Mouse (Mus musculus): ENCODE data around the gene Ncoa7.

Gene Ncoa7

GRCm38 (mm10) chr10:30802681-30803586, at the start of gene Ncoa7:
Ncoa7 (minus strand) TSS chr10:30803326.
- peak; percentile 82 to 92 for DNase-seq (ENCODE audit: low spot score in 2 of 2)

GRCm38 (mm10) chr10:30845101-30845825, 42.1 kb upstream of the Ncoa7 start:
- no peak for DNase-seq (ENCODE audit: low spot score in 2 of 2)

GRCm38 (mm10) chr10:30844191-30845010, 41.3 kb upstream of the Ncoa7 start:
- DNase-seq (ENCODE audit: low spot score in 2 of 2), result peak in 1 of 2 experiments; percentile 60

- no peak for DNase-seq (ENCODE audit: low spot score in 2 of 2)
Observed at GRCm38 (mm10) chr10:30843438-30844190, 40.5 kb upstream of the Ncoa7 start.

GRCm38 (mm10) chr10:30842643-30843437, 39.7 kb upstream of the Ncoa7 start, which contains the start of gene Hey2:
Hey2 (minus strand) TSS chr10:30842801.
- peak; percentile 93 to 96 for DNase-seq (ENCODE audit: low spot score in 2 of 2)

- no peak for DNase-seq (ENCODE audit: low spot score in 2 of 2)
Observed at GRCm38 (mm10) chr10:30842228-30842627, 39.1 kb upstream of the Ncoa7 start.

- no peak for DNase-seq (ENCODE audit: low spot score in 2 of 2)
Observed at GRCm38 (mm10) chr10:30840824-30841223, 37.7 kb upstream of the Ncoa7 start.

GRCm38 (mm10) chr10:30838188-30838587, 35.1 kb upstream of the Ncoa7 start:
- no peak for DNase-seq (ENCODE audit: low spot score in 2 of 2)

GRCm38 (mm10) chr10:30825049-30825448, 21.9 kb upstream of the Ncoa7 start:
- no peak for DNase-seq (ENCODE audit: low spot score in 2 of 2)

GRCm38 (mm10) chr10:30810967-30811293, 7.8 kb upstream of the Ncoa7 start:
- DNase-seq (ENCODE audit: low spot score in 2 of 2), result peak; percentile 69 to 84

- no peak for DNase-seq (ENCODE audit: low spot score in 2 of 2)
Observed at GRCm38 (mm10) chr10:30810247-30810966, 7.3 kb upstream of the Ncoa7 start.

GRCm38 (mm10) chr10:30803587-30804253, 594 bp upstream of the Ncoa7 start:
- no peak for DNase-seq (ENCODE audit: low spot score in 2 of 2)

GRCm38 (mm10) chr10:30802033-30802432, 1.1 kb downstream of the Ncoa7 start:
- DNase-seq (ENCODE audit: low spot score in 2 of 2), result peak in 1 of 2 experiments; percentile 41

- DNase-seq (ENCODE audit: low spot score in 2 of 2), result no peak
Observed at GRCm38 (mm10) chr10:30799713-30800450, 3.2 kb downstream of the Ncoa7 start.

- no peak for DNase-seq (ENCODE audit: low spot score in 2 of 2)
Observed at GRCm38 (mm10) chr10:30796469-30797261, 6.5 kb downstream of the Ncoa7 start.

GRCm38 (mm10) chr10:30791016-30791415, 12.1 kb downstream of the Ncoa7 start:
- DNase-seq (ENCODE audit: low spot score in 2 of 2), result no peak

GRCm38 (mm10) chr10:30789521-30789920, 13.6 kb downstream of the Ncoa7 start:
- no peak for DNase-seq (ENCODE audit: low spot score in 2 of 2)

- no peak for DNase-seq (ENCODE audit: low spot score in 2 of 2)
Observed at GRCm38 (mm10) chr10:30788340-30788721, 14.8 kb downstream of the Ncoa7 start.
